Mouse (Mus musculus) kidney, postnatal 0 days (tissue): ENCODE measurements at regions not wholly inside any gene's neighbourhood (a gene's known extent, or its start where the extent isn't known, plus 50 kb on each side); places are given as distances from the start of the nearest gene placed in this dataset.

Source experiments
- ATAC-seq: fragments of 200-750 bp; cut with Nextera tagmentation; replicated peaks from 2 replicates; pipeline ENCODE4 v1.8.0; 2017; ENCODE audit warnings: low read depth, moderate number of reproducible peaks, moderate TSS enrichment, moderate library complexity; ENCODE audit not compliant: low FRiP score
- DNase-seq: peaks from one replicate; pipeline ENCODE4 v3.0.0-alpha.2; 2016; ENCODE audit warnings: low spot score
- H3K27ac ChIP-seq: fragments of 300-500 bp; sonication (generic); 2 replicates; pipeline ENCODE4 v1.5.1; 2014; ENCODE audit warnings: mild to moderate bottlenecking
- H3K27me3 ChIP-seq: fragments of 300-500 bp; sonication (generic); 2 replicates; pipeline ENCODE4 v1.6.1; 2014; ENCODE audit warnings: low read length, mixed read lengths; ENCODE audit not compliant: insufficient read depth
- H3K36me3 ChIP-seq: fragments of 300-500 bp; sonication (generic); 2 replicates; pipeline ENCODE4 v1.6.1; 2014; ENCODE audit warnings: low read length, mixed read lengths; ENCODE audit not compliant: insufficient read depth
- H3K4me1 ChIP-seq: fragments of 300-500 bp; sonication (generic); replicated peaks from 2 replicates; pipeline ENCODE4 v1.6.1; 2014; ENCODE audit warnings: antibody characterized with exemption, low read length, mixed read lengths; ENCODE audit not compliant: insufficient read depth
- H3K4me2 ChIP-seq: fragments of 300-500 bp; sonication (generic); 2 replicates; pipeline ENCODE4 v1.6.1; 2014; ENCODE audit warnings: mild to moderate bottlenecking, low read length, moderate library complexity, mixed read lengths
- H3K4me3 ChIP-seq: fragments of 300-500 bp; sonication (generic); replicated peaks from 2 replicates; pipeline ENCODE4 v1.5.1; 2014; ENCODE audit warnings: low read depth, low read length
- H3K9ac ChIP-seq: fragments of 300-500 bp; sonication (generic); 2 replicates; pipeline ENCODE4 v1.6.1; 2014; ENCODE audit warnings: low read depth, low read length
- H3K9me3 ChIP-seq: fragments of 300-500 bp; sonication (generic); replicated peaks from 2 replicates; pipeline ENCODE4 v1.6.1; 2016; ENCODE audit warnings: low read length, inconsistent platforms, mixed read lengths
- CTCF ChIP-seq: IDR thresholded peaks from 2 replicates; pipeline ENCODE4 v1.5.1; 2016; ENCODE audit warnings: antibody characterized with exemption, low read depth, mild to moderate bottlenecking, moderate library complexity
- WGBS: fragments of 180-500 bp; shearing (Covaris S2); extraction: QIAGEN DNeasy Blood & Tissue Kit; methylation state at CpG from one replicate; pipeline ENCODE4 v1.1.7; 2014; 5-methylcytosine and 5-hydroxymethylcytosine counted together

DNA sequence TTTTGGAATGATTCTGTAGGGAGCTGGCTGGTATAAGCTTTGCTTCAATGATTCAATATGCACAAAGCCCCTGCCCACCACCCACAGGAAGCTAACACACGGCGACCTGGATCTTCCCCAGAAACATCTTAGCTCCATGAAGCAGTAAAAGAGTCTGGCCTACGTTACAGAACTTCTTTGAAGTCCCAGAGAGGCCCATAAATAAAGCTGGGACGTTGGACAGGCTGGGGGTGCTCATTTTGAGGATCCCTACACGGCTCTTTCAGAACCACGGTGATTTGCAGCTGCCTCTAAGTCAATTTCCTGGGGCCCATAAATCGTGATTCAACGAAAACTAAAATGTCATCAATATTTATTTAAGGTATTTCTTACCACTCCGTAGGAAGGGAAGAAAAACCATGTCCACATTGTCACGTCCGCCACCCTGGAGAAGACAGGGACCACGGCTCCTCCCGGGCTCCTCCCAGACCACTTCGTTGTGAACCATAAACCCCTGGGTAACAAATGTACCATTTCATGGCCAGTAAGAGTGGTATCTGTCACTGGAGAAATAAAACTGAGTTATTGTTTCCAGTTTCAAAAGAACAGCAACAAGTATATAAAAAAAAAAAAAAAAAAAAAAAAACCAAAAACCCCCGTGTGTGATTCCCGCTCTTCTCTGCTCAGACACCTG lies 60.0 kb upstream of the Six2 start:
- Histone ChIP-seq H3K4me2 (no peak overlapping the region; the same call in 1 of the 2 replicates), H3K4me3 (no peak overlapping the region), H3K9ac (no peak overlapping the region), H3K27me3 (peaks cover 5% of the 10 kb centered on the region; the same call in 1 of the 2 replicates), H3K9me3 (no peaks in the 10 kb centered on the region), H3K4me1 (peaks cover 9% of the 10 kb centered on the region; the same call in 1 of the 2 replicates), H3K36me3 (no peaks in the 10 kb centered on the region), H3K27ac (no peak overlapping the region)
- WGBS, result 8% methylated on average over 16 of the region's 16 CpGs
- no peak for TF ChIP-seq CTCF
- ATAC-seq, result peak; percentile 78
- DNase-seq, result peak; percentile 89
